Mouse (Mus musculus) stomach, embryonic 14.5 days (tissue): ENCODE data around the gene Rhof. TPM values are rescaled to one million over a fixed set of nuclear protein-coding genes. Genes with fewer than 3 reads are reported as not detected.

Experiments used
- ATAC-seq: fragments of 200-750 bp; cut with Nextera tagmentation; 2 replicates; pipeline ENCODE4 v1.8.0; 2017; ENCODE audit warnings: low read depth, moderate TSS enrichment; ENCODE audit not compliant: insufficient number of reproducible peaks, insufficient read depth, low FRiP score
- H3K27ac ChIP-seq: fragments of 300-500 bp; sonication (generic); 2 replicates; pipeline ENCODE4 v1.5.1; 2014; ENCODE audit warnings: mild to moderate bottlenecking, low read length, moderate library complexity, mixed read lengths
- H3K27me3 ChIP-seq: fragments of 300-500 bp; sonication (generic); 2 replicates; pipeline ENCODE4 v1.6.1; 2014; ENCODE audit warnings: low read length, control low read depth, mixed read lengths; ENCODE audit not compliant: control insufficient read depth, insufficient read depth
- H3K36me3 ChIP-seq: fragments of 300-500 bp; sonication (generic); 2 replicates; pipeline ENCODE4 v1.6.1; 2014; ENCODE audit warnings: mild to moderate bottlenecking, control low read depth, low read length, moderate library complexity, mixed read lengths; ENCODE audit not compliant: control insufficient read depth, insufficient read depth
- H3K4me1 ChIP-seq: fragments of 300-500 bp; sonication (generic); 2 replicates; pipeline ENCODE4 v1.6.1; 2014; ENCODE audit warnings: low read length, control low read depth, mixed read lengths; ENCODE audit not compliant: control insufficient read depth, insufficient read depth
- H3K4me2 ChIP-seq: fragments of 300-500 bp; sonication (generic); replicated peaks from 2 replicates; pipeline ENCODE4 v1.6.1; 2014; ENCODE audit warnings: low read depth, low read length, control low read depth
- H3K4me3 ChIP-seq: fragments of 300-500 bp; sonication (generic); 2 replicates; pipeline ENCODE4 v1.5.1; 2014; ENCODE audit warnings: low read depth, low read length, control low read depth
- H3K9ac ChIP-seq: fragments of 300-500 bp; sonication (generic); replicated peaks from 2 replicates; pipeline ENCODE4 v1.6.1; 2014; ENCODE audit warnings: low read depth, mild to moderate bottlenecking, control low read depth, low read length, moderate library complexity, mixed read lengths
- H3K9me3 ChIP-seq: fragments of 300-500 bp; sonication (generic); 2 replicates; pipeline ENCODE4 v1.6.1; 2016; ENCODE audit warnings: low read depth, low read length, control low read depth; ENCODE audit not compliant: control insufficient read depth
- WGBS: fragments of 180-500 bp; shearing (Covaris S2); extraction: QIAGEN DNeasy Blood & Tissue Kit; methylation state at CpG from one replicate; pipeline ENCODE4 v1.1.7; 2014; 5-methylcytosine and 5-hydroxymethylcytosine counted together
- polyA plus RNA-seq: library from polyadenylated mRNA; unstranded; fragments of >200 nt; fragmentation: Nextera tagmentation; extraction: Ambion mirVana; gene quantifications from 2 replicates; pipeline ENCODE4 v1.2.1, GENCODE M21; 2014

Gene Rhof
- polyA plus RNA-seq, 1 experiment from 2014 or later, result 2.0 TPM

DNA sequence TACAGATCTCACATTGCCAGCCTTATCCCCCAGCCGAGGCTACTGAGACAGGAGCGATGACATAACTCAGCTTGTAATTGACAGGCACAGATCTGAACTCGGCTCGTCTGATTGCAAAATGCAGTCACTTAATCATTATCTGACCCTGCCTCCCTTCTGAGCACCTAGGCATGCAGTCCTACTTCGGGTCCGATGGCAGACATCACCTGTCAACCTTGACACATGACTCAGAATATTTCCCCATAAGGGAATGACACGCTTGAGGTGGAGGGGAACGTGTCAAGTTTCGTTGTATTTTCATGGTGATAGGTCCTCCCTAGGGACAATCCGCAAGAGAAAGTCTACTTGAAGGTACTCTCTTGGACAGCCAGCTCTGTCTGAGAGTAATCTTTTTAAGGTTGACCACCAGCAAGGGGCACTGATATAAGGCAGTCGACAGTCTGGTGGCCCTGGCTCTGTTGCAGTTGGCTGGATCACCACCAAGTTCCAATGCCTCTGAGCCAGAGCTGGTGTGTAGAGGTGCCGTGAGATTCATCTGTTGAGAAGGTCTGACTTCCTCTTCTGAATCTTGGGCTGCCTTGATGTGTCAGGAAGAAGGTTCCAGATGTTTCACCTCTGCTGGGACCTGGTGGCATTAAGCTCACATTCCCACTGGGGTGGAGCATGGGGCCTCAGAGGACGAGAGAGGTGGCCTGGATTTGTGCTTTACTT, 49.0 kb downstream of the Rhof start:
- Histone ChIP-seq H3K27me3 (no peaks in the 10 kb centered on the region), H3K4me3 (no peak overlapping the region), H3K36me3 (no peaks in the 10 kb centered on the region), H3K27ac (no peak overlapping the region), H3K4me2 (no peak overlapping the region), H3K4me1 (no peaks in the 10 kb centered on the region), H3K9ac (no peak overlapping the region), H3K9me3 (no peaks in the 10 kb centered on the region)
- ATAC-seq, result no peak
- WGBS, result 69% methylated on average over 13 of the region's 13 CpGs

DNA sequence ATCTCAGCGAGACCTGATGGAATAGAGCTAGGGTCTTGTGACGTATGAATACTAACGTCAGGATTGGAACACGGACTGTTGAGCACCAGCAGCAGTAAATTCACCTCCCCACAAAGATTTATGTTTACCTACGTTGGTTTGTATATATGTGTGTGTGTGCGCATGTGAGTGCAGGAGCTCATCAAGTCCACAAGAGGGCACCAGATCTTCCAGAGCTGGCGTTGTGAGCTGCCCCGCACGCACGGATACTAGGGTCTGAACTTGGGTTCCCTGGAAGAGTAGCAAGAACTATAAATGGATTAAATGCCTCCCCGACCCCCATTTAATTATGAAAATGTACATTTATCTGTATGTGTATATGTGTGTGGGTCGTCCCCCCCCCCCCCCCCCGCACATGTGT, 52.0 kb downstream of the Rhof start:
- no peak overlapping the region for H3K27ac ChIP-seq

DNA sequence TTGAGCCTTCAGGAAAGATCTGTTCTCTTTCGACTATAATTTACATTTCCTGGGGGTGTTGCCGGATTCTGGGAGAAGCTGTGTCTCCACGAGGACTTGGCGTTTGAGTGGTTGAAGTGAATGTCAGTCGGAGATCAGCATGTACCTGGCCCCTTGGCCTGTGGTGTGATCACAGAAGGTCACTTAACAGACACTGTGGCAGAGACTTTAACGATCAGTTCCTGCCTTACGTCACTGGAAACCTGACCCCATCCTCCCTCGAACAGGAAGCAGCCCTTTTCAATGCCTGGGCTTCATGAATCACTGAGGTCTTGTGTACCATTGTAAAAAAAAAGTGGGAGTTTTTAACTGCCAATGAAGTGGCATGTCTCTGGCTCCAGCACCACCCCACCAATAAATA, 52.5 kb downstream of the Rhof start:
- Histone ChIP-seq H3K27me3 (no peaks in the 10 kb centered on the region), H3K4me1 (peaks cover 12% of the 10 kb centered on the region; the same call in 1 of the 2 replicates), H3K9ac (no peak overlapping the region), H3K27ac (no peak overlapping the region), H3K4me3 (no peak overlapping the region), H3K36me3 (no peaks in the 10 kb centered on the region), H3K4me2 (no peak overlapping the region; the same call in 1 of the 2 replicates), H3K9me3 (no peaks in the 10 kb centered on the region)
- 53% methylated on average over 8 of the region's 8 CpGs for WGBS
- ATAC-seq, result no peak

More for the DNA sequence above, 52.0 kb downstream of the Rhof start:
- Histone ChIP-seq H3K4me2 (no peak overlapping the region), H3K4me3 (no peak overlapping the region), H3K27me3 (no peaks in the 10 kb centered on the region), H3K9ac (no peak overlapping the region), H3K4me1 (peaks cover 9% of the 10 kb centered on the region; the same call in 1 of the 2 replicates), H3K36me3 (no peaks in the 10 kb centered on the region), H3K9me3 (no peaks in the 10 kb centered on the region)
- ATAC-seq, result no peak
- whole genome bisulfite sequencing, result 92% methylated on average over 13 of the region's 13 CpGs

DNA sequence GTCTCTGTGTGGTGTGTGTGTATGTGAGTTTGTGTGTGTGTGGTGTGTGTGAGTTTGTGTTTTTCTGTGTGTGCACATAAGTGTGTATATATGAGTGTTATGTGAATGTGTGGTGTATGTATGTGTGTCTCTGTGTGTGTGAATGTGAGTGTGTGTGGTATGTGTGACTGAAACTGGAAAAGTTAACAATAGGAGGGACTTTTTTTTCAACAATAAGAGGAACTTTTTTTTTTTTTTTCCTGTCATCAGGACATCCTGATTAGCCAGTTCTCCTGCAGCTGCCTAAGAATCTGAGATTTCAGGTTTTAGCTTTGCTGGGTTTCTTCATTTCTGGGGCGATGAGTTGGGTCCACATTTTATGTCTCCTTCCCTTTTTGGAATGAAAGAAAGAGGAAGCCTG, 52.9 kb downstream of the Rhof start:
- Histone ChIP-seq H3K9ac (no peak overlapping the region), H3K27me3 (no peaks in the 10 kb centered on the region), H3K4me2 (no peak overlapping the region; the same call in 1 of the 2 replicates), H3K4me1 (peaks cover 12% of the 10 kb centered on the region; the same call in 1 of the 2 replicates), H3K4me3 (no peak overlapping the region), H3K27ac (no peak overlapping the region), H3K36me3 (no peaks in the 10 kb centered on the region), H3K9me3 (no peaks in the 10 kb centered on the region)
- ATAC-seq, result no peak
- 73% methylated on average over 1 of the region's 1 CpGs for WGBS

DNA sequence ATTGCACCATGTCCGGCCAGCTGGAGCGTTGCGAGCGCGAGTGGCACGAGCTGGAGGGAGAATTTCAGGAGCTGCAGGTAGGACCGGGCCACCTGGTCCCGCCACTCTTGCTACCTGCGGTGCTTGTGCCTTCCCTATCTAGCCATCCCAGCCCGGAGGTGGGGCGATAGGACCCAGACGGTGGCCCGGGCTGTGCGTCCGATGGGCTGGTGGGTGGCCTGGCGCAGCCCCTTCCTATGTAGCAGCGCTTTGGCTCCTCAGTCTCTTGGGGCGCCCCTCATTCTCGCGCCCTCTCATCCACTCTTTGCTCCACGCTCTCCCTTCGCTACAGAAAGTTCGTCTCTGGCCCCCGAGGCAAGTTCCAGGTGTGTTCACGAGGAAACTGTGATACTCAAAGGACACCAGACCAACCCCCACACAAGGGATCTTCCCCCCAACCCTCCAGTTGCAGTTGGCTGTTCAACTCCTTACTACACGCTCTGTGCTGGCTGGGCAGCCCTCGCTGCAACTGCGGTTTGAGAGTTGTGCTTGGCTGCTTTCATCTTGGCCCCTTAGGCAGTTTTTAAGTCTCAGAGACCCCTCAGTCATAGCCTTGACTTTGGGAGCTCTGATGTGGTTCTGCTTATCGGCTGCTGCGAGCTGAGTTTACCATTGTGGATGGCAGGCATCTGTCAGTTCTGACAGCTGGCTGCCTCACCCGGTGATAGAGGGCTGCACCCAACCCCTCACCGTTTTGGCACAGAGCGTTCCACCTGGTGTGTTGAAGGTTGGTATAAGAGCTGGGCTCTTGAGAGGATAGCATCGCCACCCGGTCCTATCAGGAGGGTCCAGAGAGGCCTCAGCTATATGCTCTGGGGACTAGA, 55.8 kb downstream of the Rhof start:
- Histone ChIP-seq H3K4me2 (peak overlapping the region; percentile 95), H3K36me3 (no peaks in the 10 kb centered on the region), H3K4me1 (peaks cover 12% of the 10 kb centered on the region; the same call in 1 of the 2 replicates), H3K9ac (peak overlapping the region; percentile 62), H3K4me3 (peak overlapping the region; percentile 71), H3K27ac (peak overlapping the region; percentile 4; the same call in 1 of the 2 replicates), H3K9me3 (no peaks in the 10 kb centered on the region), H3K27me3 (no peaks in the 10 kb centered on the region)
- peak; percentile 90 for ATAC-seq
- WGBS, result 3% methylated on average over 34 of the region's 35 CpGs

DNA sequence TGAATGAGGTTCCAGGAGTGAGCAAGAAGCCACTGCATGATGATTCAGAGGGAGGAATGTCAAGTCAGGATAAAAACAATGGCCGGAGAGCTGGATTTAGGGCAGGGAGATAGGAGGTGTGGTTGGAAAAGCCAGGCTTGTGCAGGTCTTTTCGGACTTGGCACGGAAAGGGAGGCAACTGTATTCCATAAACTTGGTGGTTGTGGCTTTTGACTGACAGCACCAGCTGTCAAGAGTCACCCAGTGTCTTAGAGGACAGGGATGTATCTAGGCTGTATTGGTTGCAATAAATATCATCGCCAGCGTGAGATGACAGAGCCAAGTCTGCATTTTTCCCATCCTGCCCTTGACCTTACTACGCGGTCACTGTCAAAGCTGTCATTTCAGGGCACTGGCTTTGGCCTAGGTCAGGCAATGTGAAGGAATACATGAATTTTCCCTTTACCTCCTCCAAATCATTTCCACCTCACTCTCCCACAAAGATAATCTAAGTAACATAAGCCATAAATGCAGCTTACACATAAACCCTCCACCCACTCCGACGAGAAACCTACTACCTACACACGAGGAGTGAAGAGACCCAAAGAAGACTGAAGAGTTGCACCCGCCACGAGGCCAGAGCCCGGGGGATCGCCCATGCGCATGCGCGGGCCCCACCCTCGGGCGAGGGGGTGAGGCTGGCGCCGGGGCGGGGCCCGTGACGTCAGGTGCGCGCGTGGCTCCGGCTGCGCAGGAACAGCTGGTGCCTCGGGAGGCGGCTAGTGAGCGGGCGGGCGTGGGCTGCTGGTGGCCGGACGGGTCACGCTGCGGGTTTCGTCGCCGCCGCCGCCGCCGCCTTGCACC, 56.7 kb downstream of the Rhof start:
- Histone ChIP-seq H3K36me3 (no peaks in the 10 kb centered on the region), H3K27me3 (no peaks in the 10 kb centered on the region), H3K4me1 (peaks cover 12% of the 10 kb centered on the region; the same call in 1 of the 2 replicates), H3K9me3 (no peaks in the 10 kb centered on the region), H3K4me2 (peak overlapping the region; percentile 95), H3K27ac (peak overlapping the region; percentile 4; the same call in 1 of the 2 replicates), H3K4me3 (peak overlapping the region; percentile 71), H3K9ac (peak overlapping the region; percentile 62)
- 5% methylated on average over 45 of the region's 45 CpGs for WGBS
- peak; percentile 92 for ATAC-seq

DNA sequence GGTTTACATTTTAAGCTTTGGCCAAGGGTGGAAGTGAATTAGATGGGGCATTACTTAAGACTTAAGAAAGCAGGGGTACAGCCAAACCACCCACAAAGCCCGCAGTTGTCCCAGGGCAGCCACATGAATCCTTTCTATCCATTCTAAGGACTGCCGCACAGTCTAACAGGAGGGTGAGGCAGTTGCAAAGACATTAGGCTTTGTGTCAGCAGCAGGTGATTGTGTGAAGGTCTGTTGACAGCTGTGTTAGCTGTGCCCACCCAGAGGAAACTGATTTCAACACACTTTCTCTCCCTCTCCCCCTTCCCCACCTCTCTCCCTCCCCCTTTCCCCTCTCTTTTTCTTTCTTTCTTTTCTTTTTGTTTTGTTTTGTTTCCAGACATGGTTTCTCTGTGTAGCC, 63.8 kb downstream of the Rhof start:
- Histone ChIP-seq H3K9me3 (no peaks in the 10 kb centered on the region), H3K27ac (no peak overlapping the region), H3K27me3 (no peaks in the 10 kb centered on the region), H3K4me2 (no peak overlapping the region), H3K9ac (no peak overlapping the region), H3K4me3 (no peak overlapping the region), H3K4me1 (no peaks in the 10 kb centered on the region), H3K36me3 (no peaks in the 10 kb centered on the region)
- no peak for ATAC-seq
- 95% methylated on average over 2 of the region's 2 CpGs for WGBS

DNA sequence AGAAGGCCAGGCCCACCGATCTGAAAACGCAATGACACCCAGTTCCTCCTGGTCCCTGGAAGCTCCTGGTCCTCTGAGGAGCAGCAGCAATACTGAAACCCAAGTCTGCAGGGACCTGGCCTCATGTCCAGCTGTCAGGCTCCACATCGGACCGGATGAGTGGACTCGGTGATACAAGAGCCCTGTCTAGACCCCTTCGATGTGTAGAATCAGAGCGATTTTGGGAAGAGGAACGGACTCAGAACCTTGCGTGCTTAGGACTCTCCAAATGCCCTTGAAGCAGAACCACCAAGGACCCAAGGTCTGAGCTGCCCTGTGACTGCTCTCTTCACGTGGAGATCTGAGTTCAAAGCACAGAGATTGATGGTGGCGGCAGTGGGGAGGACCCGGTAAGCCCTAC, 64.4 kb downstream of the Rhof start, which contains the start of gene Tmem120b:
TSS of gene Tmem120b (plus strand) at position 301 of the 400 bp plus-strand sequence.
- Histone ChIP-seq H3K4me2 (no peak within 1 kb of the TSS), H3K9ac (no peak within 1 kb of the TSS), H3K9me3 (no peaks in the 10 kb centered on the region), H3K27me3 (no peaks in the 10 kb centered on the region), H3K36me3 (no peaks in the 10 kb centered on the region), H3K4me1 (no peaks in the 10 kb centered on the region), H3K27ac (no peak within 1 kb of the TSS), H3K4me3 (no peak within 1 kb of the TSS)
- 87% methylated on average over 12 of the region's 12 CpGs for WGBS
- no peak for ATAC-seq
